Mouse (Mus musculus) midbrain, embryonic 10.5 days (tissue): Measurements from ENCODE around the gene Ywhah. TPM values are rescaled to one million over a fixed set of nuclear protein-coding genes. Genes with fewer than 3 reads are reported as not detected.
A peak's percentile ranks its signal among the peaks of the same experiment; 100 is the strongest.
"Not testable (repeated sequence)": the region's sequence is repeated elsewhere in the genome, so short reads cannot be mapped to it uniquely, and the experiment has no call there.

Experiments used
- DNase-seq: peaks from one replicate; pipeline ENCODE4 v3.0.0-alpha.2; 2017; ENCODE audit warnings: low spot score
- H3K27ac ChIP-seq: fragments of 300-500 bp; sonication (generic); replicated peaks from 2 replicates; pipeline ENCODE4 v1.5.1; 2016; ENCODE audit warnings: mild to moderate bottlenecking
- H3K27me3 ChIP-seq: fragments of 300-500 bp; sonication (generic); 2 replicates; pipeline ENCODE4 v1.6.1; 2016; ENCODE audit warnings: low read depth, mild to moderate bottlenecking; ENCODE audit not compliant: poor library complexity, severe bottlenecking
- H3K36me3 ChIP-seq: fragments of 300-500 bp; sonication (generic); 2 replicates; pipeline ENCODE4 v1.6.1; 2016; ENCODE audit warnings: mild to moderate bottlenecking, moderate library complexity
- H3K4me1 ChIP-seq: fragments of 300-500 bp; sonication (generic); 2 replicates; pipeline ENCODE4 v1.6.1; 2016
- H3K4me3 ChIP-seq: fragments of 300-500 bp; sonication (generic); 2 replicates; pipeline ENCODE4 v1.5.1; 2016; ENCODE audit warnings: mild to moderate bottlenecking, moderate library complexity
- H3K9me3 ChIP-seq: fragments of 300-500 bp; sonication (generic); replicated peaks from 2 replicates; pipeline ENCODE4 v1.6.1; 2016; ENCODE audit warnings: mild to moderate bottlenecking
- WGBS: fragments of 180-500 bp; shearing (Covaris S2); methylation state at CpG from one replicate; pipeline ENCODE4 v1.1.7; 2016; 5-methylcytosine and 5-hydroxymethylcytosine counted together
- polyA plus RNA-seq: library from polyadenylated mRNA; unstranded; fragments of >200 nt; fragmentation: Nextera tagmentation; extraction: Ambion mirVana; gene quantifications from 2 replicates; pipeline ENCODE4 v1.2.1, GENCODE M21; 2016

Gene Ywhah
- polyA plus RNA-seq, 1 experiment from 2014 or later = 467 TPM

DNA sequence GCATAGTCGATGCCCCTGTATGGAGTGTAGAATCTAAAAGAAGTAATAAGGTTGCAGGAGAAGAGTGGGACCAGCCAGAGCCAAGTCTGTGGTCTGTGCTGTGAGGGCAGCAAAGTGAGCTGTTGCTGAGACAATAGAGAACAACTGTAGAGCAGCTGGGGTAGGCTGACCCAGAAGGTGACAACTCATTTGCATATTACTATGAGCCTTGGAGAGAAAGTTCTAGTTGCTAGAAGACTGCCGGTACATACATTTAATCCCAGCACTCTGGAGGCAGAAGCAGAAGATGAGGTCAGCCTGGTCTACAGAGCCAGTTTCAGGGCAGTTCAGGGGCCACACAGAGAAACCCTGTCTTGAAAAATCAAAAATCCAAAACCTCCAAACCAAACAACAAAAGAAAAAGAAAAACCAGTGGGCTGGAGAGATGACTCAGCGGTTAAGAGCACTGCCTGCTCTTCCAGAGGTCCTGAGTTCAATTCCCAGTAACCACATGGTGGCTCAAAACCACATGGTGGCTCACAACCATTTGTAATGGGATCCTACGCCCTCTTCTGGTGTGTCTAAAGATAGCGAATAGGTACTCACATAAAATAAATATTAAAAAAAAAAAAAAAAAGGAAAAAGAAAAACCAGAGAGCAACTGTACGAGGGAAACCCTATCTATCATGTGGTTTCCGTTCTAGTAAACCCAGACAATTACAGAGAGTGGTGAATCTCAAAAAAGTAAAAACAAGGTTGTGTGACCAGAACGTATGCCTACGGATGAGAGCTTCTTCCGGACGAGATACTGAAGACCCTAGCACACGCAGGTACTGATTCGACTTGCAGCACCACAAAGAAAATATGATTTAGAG is 20.3 kb downstream of the Ywhah start:
- H3K36me3 ChIP-seq = no peaks in the 10 kb centered on the region
- H3K9me3 ChIP-seq = no peaks in the 10 kb centered on the region
- H3K4me3 ChIP-seq = peak overlapping the region; percentile 37; the same call in 1 of the 2 replicates
- DNase-seq = no peak
- H3K27ac ChIP-seq = no peak overlapping the region
- WGBS = 47% methylated on average over 13 of the region's 13 CpGs
- H3K27me3 ChIP-seq = no peaks in the 10 kb centered on the region
- peaks cover 9% of the 10 kb centered on the region for H3K4me1 ChIP-seq

DNA sequence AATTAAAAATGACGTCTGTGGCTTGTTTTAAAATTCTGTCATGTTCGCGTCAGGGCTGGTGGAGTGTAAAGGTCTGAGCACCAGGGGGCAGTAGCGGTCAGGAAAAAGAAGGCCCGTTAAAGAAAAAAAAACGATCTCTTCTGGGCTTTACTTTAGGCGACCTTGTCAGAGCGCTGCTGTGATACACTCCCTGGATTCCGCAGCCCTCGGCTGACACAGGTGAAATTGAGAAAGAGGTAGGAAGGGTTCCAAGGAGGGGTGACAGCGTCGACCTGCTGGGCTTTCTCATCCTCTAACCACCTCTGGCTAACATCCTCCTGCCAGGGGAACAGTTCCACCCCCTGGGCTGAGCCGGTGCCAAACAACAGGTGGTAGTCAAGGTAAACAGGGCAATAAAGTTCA is 20.9 kb downstream of the Ywhah start:
- WGBS = 9% methylated on average over 13 of the region's 13 CpGs
- H3K27ac ChIP-seq = no peak overlapping the region
- no peaks in the 10 kb centered on the region for H3K36me3 ChIP-seq
- H3K27me3 ChIP-seq = no peaks in the 10 kb centered on the region
- no peaks in the 10 kb centered on the region for H3K9me3 ChIP-seq
- peak; percentile 69 for DNase-seq
- H3K4me1 ChIP-seq = peaks cover 9% of the 10 kb centered on the region
- peak overlapping the region; percentile 37 for H3K4me3 ChIP-seq

DNA sequence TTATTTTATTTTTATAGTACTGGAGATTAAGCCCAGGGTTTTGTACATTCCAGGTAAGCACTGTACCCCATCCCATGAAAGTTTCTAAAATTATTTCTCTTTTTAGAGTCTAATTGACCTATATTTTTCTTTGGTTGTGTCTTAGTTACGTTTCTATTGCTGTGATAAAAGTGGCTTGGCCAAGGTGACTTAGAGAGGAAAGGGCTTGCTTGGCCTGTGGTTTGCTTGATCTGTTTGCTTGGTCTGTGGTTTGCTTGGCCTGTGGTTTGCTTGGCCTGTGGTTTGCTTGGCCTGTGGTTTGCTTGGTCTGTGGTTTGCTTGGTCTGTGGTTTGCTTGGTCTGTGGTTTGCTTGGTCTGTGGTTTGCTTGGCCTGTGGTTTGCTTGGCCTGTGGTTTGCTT is 22.1 kb downstream of the Ywhah start:
- not testable (repeated sequence) for H3K27ac ChIP-seq, DNase-seq, H3K4me1 ChIP-seq, H3K27me3 ChIP-seq, H3K4me3 ChIP-seq, H3K36me3 ChIP-seq, H3K9me3 ChIP-seq
- 83% methylated on average over 1 of the region's 1 CpGs for WGBS

DNA sequence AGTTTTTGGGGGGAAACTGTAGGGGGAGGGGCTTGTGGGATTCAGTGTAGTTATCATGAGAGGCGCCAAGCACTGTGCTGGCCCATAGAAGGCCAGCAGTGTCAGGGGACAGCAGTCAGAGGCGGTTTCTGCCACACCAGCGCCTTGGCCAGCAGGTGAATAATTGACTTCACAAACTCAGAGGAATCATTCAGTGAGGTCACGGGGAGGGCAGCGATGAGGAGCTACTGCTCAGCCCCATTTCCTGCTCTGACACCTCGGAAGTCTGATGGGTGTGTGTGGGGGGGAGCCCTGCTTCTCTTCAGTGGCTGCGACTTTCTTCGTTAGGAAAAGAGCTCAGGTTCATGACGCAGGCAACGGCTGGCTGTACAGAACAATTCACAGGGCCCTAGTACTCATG is 24.8 kb downstream of the Ywhah start:
- Histone ChIP-seq H3K4me3 (no peak overlapping the region), H3K36me3 (no peaks in the 10 kb centered on the region), H3K4me1 (peaks cover 8% of the 10 kb centered on the region), H3K27me3 (no peaks in the 10 kb centered on the region), H3K27ac (no peak overlapping the region), H3K9me3 (no peaks in the 10 kb centered on the region; the same call in none of the 2 replicates)
- 83% methylated on average over 10 of the region's 10 CpGs for WGBS
- DNase-seq = peak; percentile 6

DNA sequence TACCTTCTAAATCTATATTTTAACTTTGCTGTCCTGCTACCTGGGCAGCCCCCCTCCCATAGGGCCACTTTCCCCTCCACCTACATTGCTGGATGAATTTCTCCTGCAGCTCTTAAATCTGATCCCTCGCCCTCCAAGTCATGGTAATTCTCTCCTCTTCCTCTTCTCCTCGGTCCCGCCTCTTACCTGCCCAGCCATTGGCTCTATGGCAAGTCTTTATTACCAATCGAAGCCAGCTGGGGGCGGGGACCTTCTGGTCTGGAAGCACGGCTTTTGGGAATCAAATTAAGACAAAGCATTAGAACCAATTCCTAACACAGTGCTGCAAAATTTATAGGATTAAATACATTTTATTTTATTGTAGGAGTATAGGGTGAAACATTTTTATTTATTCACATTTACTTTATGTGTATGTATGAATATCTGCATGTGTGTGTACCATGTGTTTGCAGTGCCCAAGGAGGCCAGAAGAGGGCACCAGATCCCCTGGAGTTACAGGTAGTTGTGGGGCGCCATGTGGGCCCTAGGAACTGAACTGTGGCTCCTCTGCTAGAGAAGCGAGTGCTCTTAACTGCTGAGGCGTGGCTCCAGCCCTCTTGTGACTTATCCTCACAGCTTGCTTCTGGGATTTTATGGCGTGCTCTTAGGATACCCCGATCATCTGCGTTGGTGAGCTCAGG is 26.2 kb downstream of the Ywhah start:
- 94% methylated on average over 12 of the region's 12 CpGs for WGBS
- no peak overlapping the region for H3K27ac ChIP-seq

DNA sequence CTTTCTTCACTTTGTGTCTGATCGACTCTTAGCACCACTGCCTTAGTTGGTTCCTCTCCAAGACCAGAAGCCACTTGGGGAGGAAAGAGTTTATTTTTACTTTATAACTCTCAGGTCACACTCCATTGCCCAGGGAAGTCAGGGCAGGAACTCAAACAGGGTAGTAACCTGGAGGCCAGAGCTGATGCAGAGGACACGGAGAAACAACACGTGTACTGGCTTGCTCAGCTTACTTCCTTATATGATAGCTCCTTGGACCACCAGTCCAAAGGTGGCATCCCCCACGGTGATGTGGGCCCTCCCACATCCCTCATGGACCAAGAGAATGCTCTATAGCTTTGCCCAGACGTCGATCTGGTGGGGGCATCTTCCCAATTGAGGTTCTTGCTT is 26.7 kb downstream of the Ywhah start:
- Histone ChIP-seq H3K4me3 (no peak overlapping the region), H3K27me3 (no peaks in the 10 kb centered on the region), H3K27ac (no peak overlapping the region), H3K9me3 (no peaks in the 10 kb centered on the region; the same call in none of the 2 replicates), H3K36me3 (no peaks in the 10 kb centered on the region), H3K4me1 (no peaks in the 10 kb centered on the region)
- WGBS = 91% methylated on average over 6 of the region's 6 CpGs
- DNase-seq = no peak

More for the DNA sequence above, 26.2 kb downstream of the Ywhah start:
- Histone ChIP-seq H3K27me3 (no peaks in the 10 kb centered on the region), H3K4me1 (peaks cover under 1% of the 10 kb centered on the region), H3K4me3 (no peak overlapping the region), H3K36me3 (no peaks in the 10 kb centered on the region), H3K9me3 (no peaks in the 10 kb centered on the region; the same call in none of the 2 replicates)
- DNase-seq = no peak

DNA sequence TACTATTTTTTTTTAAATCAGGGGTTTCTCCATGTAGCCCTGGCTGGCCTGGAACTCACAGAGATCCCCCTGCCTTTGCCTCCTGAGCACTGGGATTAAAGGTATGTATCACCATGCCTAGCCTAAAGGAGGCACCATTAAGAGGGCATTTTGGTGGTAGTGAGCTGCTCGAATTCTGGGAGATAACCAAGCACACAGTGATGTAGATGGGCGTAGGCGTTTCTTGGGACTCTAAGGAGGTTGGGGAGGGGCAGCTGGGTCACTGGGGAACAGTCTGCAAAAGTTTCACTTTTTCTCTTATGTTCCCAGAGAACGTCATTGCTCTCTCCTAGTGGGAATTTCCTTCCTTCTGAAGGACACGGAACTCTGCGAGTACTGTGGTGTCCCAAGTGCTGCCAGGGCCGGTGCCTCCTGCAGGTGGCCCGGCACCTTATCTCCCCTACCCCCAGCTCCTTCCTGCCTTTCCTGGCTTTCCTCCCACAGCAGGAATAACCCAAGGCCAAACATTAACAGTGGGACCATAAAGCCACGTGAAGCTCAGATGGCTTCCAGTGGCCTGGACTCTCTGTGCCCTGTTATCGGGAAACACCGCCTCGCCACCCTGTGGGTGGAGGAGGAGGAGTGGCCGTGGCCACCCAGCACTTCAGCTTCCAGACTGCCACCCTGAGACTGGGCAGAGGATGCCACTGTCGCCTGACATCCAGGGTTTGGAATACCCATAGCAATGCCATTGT is 34.4 kb downstream of the Ywhah start:
- no peak for DNase-seq
- Histone ChIP-seq H3K27ac (no peak overlapping the region), H3K4me3 (no peak overlapping the region), H3K9me3 (no peaks in the 10 kb centered on the region), H3K27me3 (no peaks in the 10 kb centered on the region), H3K36me3 (no peaks in the 10 kb centered on the region), H3K4me1 (no peaks in the 10 kb centered on the region)
- WGBS = 80% methylated on average over 14 of the region's 14 CpGs

DNA sequence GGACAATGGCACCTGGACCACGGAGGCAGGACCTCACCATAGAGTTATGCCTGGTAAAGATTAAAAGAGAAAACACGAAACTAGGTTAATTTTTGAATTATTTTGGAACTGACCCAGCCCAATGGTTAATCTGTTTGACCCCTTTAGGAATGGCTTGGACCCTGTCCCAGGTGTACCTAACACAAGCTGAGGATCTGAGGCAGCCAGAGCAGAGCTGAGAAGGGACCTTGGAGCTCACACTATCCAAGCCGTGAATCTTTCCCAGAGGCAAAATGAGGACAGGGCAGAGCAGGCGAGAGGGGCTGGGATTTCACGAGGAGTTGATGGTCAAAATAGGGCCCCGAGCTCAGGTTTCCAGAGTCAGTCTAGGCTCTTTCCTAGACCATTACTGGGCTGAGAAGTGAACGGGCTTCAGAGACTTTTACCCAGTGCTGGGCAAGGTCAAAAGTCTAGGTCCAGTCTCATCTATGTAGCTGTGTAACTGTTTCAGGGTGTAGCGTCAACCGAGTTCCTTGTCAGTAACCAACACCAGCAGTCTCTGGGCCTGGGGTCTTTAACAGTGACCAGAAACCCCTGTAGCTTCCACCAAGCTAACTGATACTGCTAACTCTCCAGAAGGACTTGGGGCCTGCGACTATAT is 37.6 kb downstream of the Ywhah start:
- H3K27me3 ChIP-seq = no peaks in the 10 kb centered on the region
- no peaks in the 10 kb centered on the region for H3K9me3 ChIP-seq
- H3K36me3 ChIP-seq = no peaks in the 10 kb centered on the region
- 83% methylated on average over 10 of the region's 10 CpGs for WGBS
- no peak for DNase-seq
- H3K4me3 ChIP-seq = no peak overlapping the region
- no peaks in the 10 kb centered on the region for H3K4me1 ChIP-seq
- no peak overlapping the region for H3K27ac ChIP-seq

DNA sequence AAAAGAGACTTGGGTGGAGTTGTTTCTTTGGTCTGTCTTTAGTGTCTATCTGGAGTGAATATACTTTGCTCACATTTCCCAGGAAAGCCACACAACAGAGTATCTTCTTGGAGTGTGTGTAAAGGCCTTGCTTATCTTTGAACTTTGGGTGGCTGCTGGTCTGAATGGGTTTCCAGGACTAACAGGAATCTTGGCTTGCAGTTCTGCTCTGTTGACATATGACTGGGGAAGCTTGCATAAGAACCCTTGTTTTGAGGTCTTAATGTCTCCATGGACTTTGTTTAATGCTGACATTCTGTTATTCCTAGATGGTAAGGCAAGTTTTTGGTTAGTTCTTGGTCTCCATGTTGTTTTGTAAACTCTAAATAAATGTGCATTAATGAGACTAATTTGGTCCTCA is 51.5 kb downstream of the Ywhah start:
- no peak overlapping the region for H3K27ac ChIP-seq
- H3K36me3 ChIP-seq = no peaks in the 10 kb centered on the region
- H3K4me3 ChIP-seq = no peak overlapping the region
- no peaks in the 10 kb centered on the region for H3K4me1 ChIP-seq
- DNase-seq = no peak
- no peaks in the 10 kb centered on the region for H3K9me3 ChIP-seq
- H3K27me3 ChIP-seq = no peaks in the 10 kb centered on the region

DNA sequence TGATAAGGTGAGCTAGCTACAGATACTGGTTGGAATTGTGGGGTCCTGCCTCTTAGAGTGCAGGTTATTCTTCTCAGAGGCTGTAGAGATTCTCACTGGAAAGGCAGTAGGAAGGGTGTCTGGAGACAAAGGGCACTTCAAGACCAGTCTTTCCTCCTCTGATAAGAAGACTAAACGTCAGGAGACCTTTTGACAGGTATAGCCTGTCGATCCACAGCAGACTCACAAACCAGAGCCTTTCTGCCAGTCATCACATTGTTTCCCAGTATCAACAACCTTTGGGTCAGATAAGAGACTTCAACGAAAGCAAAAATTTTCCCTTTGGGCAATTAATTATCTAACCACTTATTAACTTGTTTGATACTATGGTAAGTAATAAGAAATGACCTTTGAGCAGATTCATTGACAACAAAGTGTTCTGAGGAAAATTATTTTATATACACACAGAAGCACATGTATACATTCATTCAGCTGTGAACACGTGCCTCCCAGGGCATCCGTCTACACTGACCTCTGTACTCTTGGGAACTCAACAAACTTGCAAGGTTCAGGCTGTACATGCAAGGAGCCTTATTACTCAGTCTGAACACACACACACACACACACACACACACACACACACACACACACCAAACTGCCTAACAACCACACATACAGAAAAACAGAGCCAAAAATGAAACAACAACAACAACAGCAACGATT is 58.0 kb downstream of the Ywhah start:
- H3K9me3 ChIP-seq = no peaks in the 10 kb centered on the region

More for the DNA sequence above, 58.0 kb downstream of the Ywhah start:
- no peak overlapping the region for H3K27ac ChIP-seq
- H3K36me3 ChIP-seq = no peaks in the 10 kb centered on the region
- no peaks in the 10 kb centered on the region for H3K4me1 ChIP-seq
- WGBS = 85% methylated on average over 6 of the region's 6 CpGs
- no peaks in the 10 kb centered on the region for H3K27me3 ChIP-seq
- DNase-seq = no peak
- no peak overlapping the region for H3K4me3 ChIP-seq
